Mouse (Mus musculus) CH12.LX (cell line): Measurements from ENCODE around the gene Trpm3.

Source experiments
- CTCF ChIP-seq, 2 experiments: IDR thresholded peaks in 1 of 2; conservative IDR thresholded peaks in 1 of 2; 2 replicates each; pipeline ENCODE4 v1.5.1; 2011 to 2012; ENCODE audit warnings: low read depth in 2 of 2, low read length in 2 of 2, improper control_type of control experiment in 1 of 2, inconsistent platforms in 1 of 2, mild to moderate bottlenecking in 1 of 2, moderate library complexity in 1 of 2
- EP300 ChIP-seq: IDR thresholded peaks from 2 replicates; pipeline ENCODE4 v1.6.1; 2011; ENCODE audit warnings: low read length, improper control_type of control experiment
- ETS1 ChIP-seq: conservative IDR thresholded peaks from 2 replicates; pipeline ENCODE4 v1.6.1; 2012; ENCODE audit warnings: low read depth, mild to moderate bottlenecking, inconsistent platforms, low read length, improper control_type of control experiment, moderate library complexity
- GABPA ChIP-seq: IDR thresholded peaks from 2 replicates; pipeline ENCODE4 v1.6.1; 2012; ENCODE audit warnings: low read depth, low read length, improper control_type of control experiment, inconsistent platforms; ENCODE audit not compliant: insufficient replicate concordance
- JUND ChIP-seq: conservative IDR thresholded peaks from 2 replicates; pipeline ENCODE4 v1.6.1; 2011; ENCODE audit warnings: low read depth, low read length, improper control_type of control experiment
- MYC ChIP-seq: IDR thresholded peaks from 2 replicates; pipeline ENCODE4 v1.6.1; 2011; ENCODE audit warnings: low read depth, mild to moderate bottlenecking, improper control_type of control experiment, low read length
- POLR2A ChIP-seq: IDR thresholded peaks from 2 replicates; pipeline ENCODE4 v1.6.1; 2011; ENCODE audit warnings: low read depth, mild to moderate bottlenecking, improper control_type of control experiment, low read length
- SIN3A ChIP-seq: IDR thresholded peaks from 2 replicates; pipeline ENCODE4 v1.6.1; 2012; ENCODE audit warnings: low read length, improper control_type of control experiment, inconsistent platforms
- TCF12 ChIP-seq: IDR thresholded peaks from 2 replicates; pipeline ENCODE4 v1.6.1; 2014; ENCODE audit warnings: low read depth, mild to moderate bottlenecking, inconsistent platforms, low read length, improper control_type of control experiment
- USF2 ChIP-seq: conservative IDR thresholded peaks from 2 replicates; pipeline ENCODE4 v1.6.1; 2011; ENCODE audit warnings: low read depth, low read length, improper control_type of control experiment

DNA sequence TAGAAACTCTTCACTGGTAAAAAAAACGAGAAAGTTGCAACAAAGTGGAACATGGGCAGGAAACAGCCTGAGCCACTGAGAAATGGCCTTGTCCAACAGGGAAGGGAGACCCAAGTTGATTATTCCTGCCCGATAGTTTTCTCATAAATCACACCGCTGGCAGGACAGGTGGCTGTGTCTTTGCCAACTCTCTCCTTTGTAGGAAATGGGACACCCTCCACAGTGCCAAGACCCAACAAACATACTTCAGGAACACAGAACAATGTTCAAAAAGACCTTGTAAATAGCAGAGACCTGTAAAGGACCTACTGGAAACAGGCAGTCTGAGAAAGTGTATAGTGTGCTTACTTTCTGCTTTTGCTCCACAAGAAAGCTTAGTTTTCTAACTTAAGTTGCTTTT, 490.0 kb downstream of the Trpm3 start:
- TF ChIP-seq CTCF (conservative IDR thresholded peaks at IDR 0.05 in 1 of 2, IDR thresholded peaks at IDR 0.05 in 1 of 2; ENCODE audit: low read depth in 2 of 2, low read length in 2 of 2), result no peak
- TF ChIP-seq MYC, result no peak
- TF ChIP-seq GABPA, result no peak
- TF ChIP-seq USF2, result no peak
- TF ChIP-seq EP300, result no peak
- TF ChIP-seq TCF12, result no peak
- TF ChIP-seq JUND, result no peak
- TF ChIP-seq POLR2A, result no peak
- TF ChIP-seq SIN3A, result no peak
- TF ChIP-seq ETS1, result no peak
